Mouse (Mus musculus) embryonic facial prominence, embryonic 11.5 days (tissue): Measurements from ENCODE around the gene Dhx40. TPM values are rescaled to one million over a fixed set of nuclear protein-coding genes. Genes with fewer than 3 reads are reported as not detected.

Experiments used
- ATAC-seq: fragments of 200-750 bp; cut with Nextera tagmentation; replicated peaks from 2 replicates; pipeline ENCODE4 v1.8.0; 2017; ENCODE audit warnings: low read depth; ENCODE audit not compliant: insufficient number of reproducible peaks, low FRiP score, low TSS enrichment
- DNase-seq: peaks from one replicate; pipeline ENCODE4 v3.0.0-alpha.2; 2015; ENCODE audit warnings: low spot score
- H3K27ac ChIP-seq: fragments of 300-500 bp; sonication (generic); replicated peaks from 2 replicates; pipeline ENCODE4 v1.5.1; 2014; ENCODE audit warnings: mild to moderate bottlenecking, low read depth, low read length, control low read depth
- H3K27me3 ChIP-seq: fragments of 300-500 bp; sonication (generic); 2 replicates; pipeline ENCODE4 v1.6.1; 2014; ENCODE audit warnings: mild to moderate bottlenecking, low read length, moderate library complexity, mixed read lengths; ENCODE audit not compliant: control insufficient read depth, insufficient read depth
- H3K36me3 ChIP-seq: fragments of 300-500 bp; sonication (generic); replicated peaks from 2 replicates; pipeline ENCODE4 v1.6.1; 2014; ENCODE audit warnings: low read depth, mild to moderate bottlenecking, low read length, moderate library complexity, mixed read lengths; ENCODE audit not compliant: control insufficient read depth, insufficient read depth
- H3K4me1 ChIP-seq: fragments of 300-500 bp; sonication (generic); 2 replicates; pipeline ENCODE4 v1.6.1; 2014; ENCODE audit warnings: low read length, mixed read lengths; ENCODE audit not compliant: control insufficient read depth, insufficient read depth
- H3K4me2 ChIP-seq: fragments of 300-500 bp; sonication (generic); 2 replicates; pipeline ENCODE4 v1.6.1; 2014; ENCODE audit warnings: low read depth, mild to moderate bottlenecking, control low read depth, low read length, moderate library complexity
- H3K4me3 ChIP-seq: fragments of 300-500 bp; sonication (generic); 2 replicates; pipeline ENCODE4 v1.5.1; 2014; ENCODE audit warnings: low read depth, low read length, control low read depth
- H3K9ac ChIP-seq: fragments of 300-500 bp; sonication (generic); replicated peaks from 2 replicates; pipeline ENCODE4 v1.6.1; 2014; ENCODE audit warnings: mild to moderate bottlenecking, control low read depth, low read length
- H3K9me3 ChIP-seq: fragments of 300-500 bp; sonication (generic); replicated peaks from 2 replicates; pipeline ENCODE4 v1.6.1; 2016; ENCODE audit warnings: mild to moderate bottlenecking, low read length, inconsistent platforms, mixed read lengths; ENCODE audit not compliant: control insufficient read depth
- WGBS: fragments of 180-500 bp; shearing (Covaris S2); extraction: QIAGEN DNeasy Blood & Tissue Kit; methylation state at CpG from one replicate; pipeline ENCODE4 v1.1.7; 2014; 5-methylcytosine and 5-hydroxymethylcytosine counted together
- polyA plus RNA-seq: library from polyadenylated mRNA; unstranded; fragments of >200 nt; fragmentation: Nextera tagmentation; extraction: Ambion mirVana; gene quantifications from 2 replicates; pipeline ENCODE4 v1.2.1, GENCODE M21; 2014

Dhx40 gene
- polyA plus RNA-seq, result 41.8 and 47.0 TPM in 2 replicates

DNA sequence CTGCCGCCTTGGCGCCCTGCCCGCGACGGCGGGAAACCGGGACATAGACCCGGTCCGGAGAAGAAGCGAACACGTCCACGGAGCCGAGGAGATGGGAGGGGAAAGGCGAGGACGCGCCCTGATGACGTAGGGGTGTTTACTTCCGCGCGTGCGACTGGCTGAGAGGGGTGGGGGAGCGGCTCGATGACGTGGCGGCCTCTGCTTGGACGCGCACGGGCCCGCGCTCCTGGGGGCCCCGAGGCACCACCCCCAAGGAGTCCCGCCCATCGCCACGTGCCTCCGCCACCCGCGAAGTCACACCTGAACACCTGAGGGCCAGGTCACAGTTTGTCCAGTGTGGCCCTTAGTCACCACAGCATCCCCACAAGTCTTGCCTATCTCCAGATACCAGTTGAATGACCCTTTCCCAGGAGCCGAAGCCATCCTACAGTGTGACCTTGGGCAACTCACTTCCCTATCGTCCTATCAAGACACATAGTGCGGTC, at the start of gene Dhx40:
TSS of gene Dhx40 (minus strand) at position 242 of the 485 bp plus-strand sequence.
- H3K9ac ChIP-seq, result peak within 1 kb of the TSS; percentile 75
- H3K4me3 ChIP-seq, result peak within 1 kb of the TSS; percentile 87
- no peaks in the 10 kb centered on the region for H3K36me3 ChIP-seq
- no peaks in the 10 kb centered on the region for H3K4me1 ChIP-seq
- peak within 1 kb of the TSS; percentile 43 for H3K4me2 ChIP-seq
- ATAC-seq (peak; percentile 83), DNase-seq (peak; percentile 92)
- 0 out of 2 replicates have a peak within 1 kb of the TSS, but pooled peaks have one; percentile 22 for H3K27ac ChIP-seq
- no peaks in the 10 kb centered on the region for H3K27me3 ChIP-seq
- WGBS, result 5% methylated on average over 39 of the region's 40 CpGs
- H3K9me3 ChIP-seq, result no peaks in the 10 kb centered on the region

DNA sequence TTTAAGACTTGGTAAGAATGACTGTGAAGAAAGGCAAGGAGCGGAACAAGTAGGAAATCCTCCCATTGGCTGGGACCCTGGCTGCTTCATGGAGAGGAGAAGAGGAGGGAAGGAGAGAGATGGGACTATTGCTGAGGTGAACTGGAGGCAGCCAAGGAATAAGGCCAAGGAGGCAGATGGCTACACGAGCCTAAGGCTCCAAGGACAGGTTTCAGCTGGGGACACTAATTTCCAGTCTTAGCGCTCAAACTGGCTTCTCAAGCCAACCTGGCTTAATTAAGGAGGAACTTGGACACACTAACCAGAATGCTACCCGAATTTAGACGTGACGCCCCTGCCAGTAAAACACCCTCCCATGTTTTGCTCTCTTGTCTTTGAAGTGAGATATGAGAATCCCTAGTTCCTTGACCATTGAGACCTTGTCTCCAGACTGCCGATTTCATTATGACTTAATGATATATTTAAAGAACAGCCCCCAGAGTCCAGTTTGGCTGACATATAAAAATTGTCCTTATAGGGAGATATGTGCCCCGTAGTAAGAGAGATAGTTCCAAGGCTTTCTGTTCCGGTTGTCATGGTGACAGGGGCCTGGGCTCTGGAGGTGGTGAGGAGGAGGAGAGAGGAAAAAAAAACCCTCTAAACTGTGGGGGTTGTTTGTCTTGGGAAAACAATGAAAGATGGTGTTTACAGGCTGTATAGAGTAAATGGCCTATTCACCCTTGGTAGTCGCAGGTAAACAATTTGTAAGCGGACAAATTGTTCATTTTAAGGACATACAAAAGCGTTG, 48.3 kb upstream of the Dhx40 start:
- Histone ChIP-seq H3K9me3 (no peaks in the 10 kb centered on the region), H3K27me3 (no peaks in the 10 kb centered on the region), H3K4me1 (no peaks in the 10 kb centered on the region), H3K4me2 (no peak overlapping the region), H3K36me3 (no peaks in the 10 kb centered on the region), H3K27ac (no peak overlapping the region), H3K9ac (no peak overlapping the region), H3K4me3 (no peak overlapping the region)
- DNase-seq, result no peak
- 82% methylated on average over 12 of the region's 12 CpGs for WGBS
- no peak for ATAC-seq

DNA sequence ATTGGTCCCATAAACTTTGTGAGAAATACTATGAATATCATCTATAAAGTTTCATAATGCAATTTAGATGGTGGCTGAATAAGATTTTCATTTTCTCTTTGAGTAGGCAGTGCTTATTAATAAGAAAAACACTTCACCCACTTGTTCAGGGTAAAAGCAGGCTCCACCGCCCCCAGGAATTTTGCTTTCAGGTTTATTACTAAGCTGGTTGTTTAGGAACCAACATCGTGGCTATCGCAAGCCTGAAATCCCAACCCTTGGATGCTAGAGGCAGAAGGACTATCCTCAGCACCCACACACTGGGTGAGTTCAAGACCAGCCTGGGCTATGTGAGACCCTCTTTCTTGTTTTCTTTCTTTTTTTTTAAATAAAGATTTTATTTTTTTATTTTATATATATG, 45.5 kb upstream of the Dhx40 start:
- Histone ChIP-seq H3K27me3 (no peaks in the 10 kb centered on the region), H3K4me1 (no peaks in the 10 kb centered on the region), H3K9me3 (no peaks in the 10 kb centered on the region), H3K4me3 (no peak overlapping the region), H3K36me3 (no peaks in the 10 kb centered on the region), H3K27ac (no peak overlapping the region), H3K4me2 (no peak overlapping the region), H3K9ac (no peak overlapping the region)
- DNase-seq (no peak), ATAC-seq (no peak)
- WGBS, result 76% methylated on average over 3 of the region's 3 CpGs

DNA sequence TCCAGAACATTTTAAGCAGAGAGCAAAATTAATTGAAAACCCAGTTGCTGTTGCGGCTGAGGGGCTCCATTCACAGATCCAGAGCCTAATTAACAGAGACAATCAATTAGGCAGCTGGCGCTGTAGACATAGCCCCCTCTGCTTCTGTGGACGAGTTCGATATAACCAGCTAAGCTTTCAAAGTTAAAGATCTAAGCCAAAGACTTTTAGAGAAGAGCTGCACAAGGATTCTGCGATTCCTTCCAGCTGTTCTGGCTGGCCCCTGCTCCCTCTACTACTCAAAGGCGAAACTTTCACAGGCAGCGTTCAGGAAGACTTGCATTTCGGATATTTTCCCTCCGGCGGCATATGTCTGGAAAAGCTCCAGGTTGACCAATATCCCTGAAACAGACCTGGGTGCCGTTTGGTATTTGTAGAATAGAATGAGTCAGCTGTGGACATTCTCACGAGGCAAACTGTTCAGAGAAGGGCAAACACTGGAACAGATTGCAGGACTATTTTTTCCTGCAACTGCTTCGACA, 45.0 kb upstream of the Dhx40 start:
- no peaks in the 10 kb centered on the region for H3K4me1 ChIP-seq
- no peak for DNase-seq
- H3K9me3 ChIP-seq, result no peaks in the 10 kb centered on the region
- no peaks in the 10 kb centered on the region for H3K27me3 ChIP-seq
- 54% methylated on average over 13 of the region's 13 CpGs for WGBS
- no peak overlapping the region for H3K9ac ChIP-seq
- H3K36me3 ChIP-seq, result no peaks in the 10 kb centered on the region
- no peak overlapping the region for H3K4me3 ChIP-seq
- no peak for ATAC-seq
- H3K4me2 ChIP-seq, result no peak overlapping the region
- no peak overlapping the region for H3K27ac ChIP-seq

DNA sequence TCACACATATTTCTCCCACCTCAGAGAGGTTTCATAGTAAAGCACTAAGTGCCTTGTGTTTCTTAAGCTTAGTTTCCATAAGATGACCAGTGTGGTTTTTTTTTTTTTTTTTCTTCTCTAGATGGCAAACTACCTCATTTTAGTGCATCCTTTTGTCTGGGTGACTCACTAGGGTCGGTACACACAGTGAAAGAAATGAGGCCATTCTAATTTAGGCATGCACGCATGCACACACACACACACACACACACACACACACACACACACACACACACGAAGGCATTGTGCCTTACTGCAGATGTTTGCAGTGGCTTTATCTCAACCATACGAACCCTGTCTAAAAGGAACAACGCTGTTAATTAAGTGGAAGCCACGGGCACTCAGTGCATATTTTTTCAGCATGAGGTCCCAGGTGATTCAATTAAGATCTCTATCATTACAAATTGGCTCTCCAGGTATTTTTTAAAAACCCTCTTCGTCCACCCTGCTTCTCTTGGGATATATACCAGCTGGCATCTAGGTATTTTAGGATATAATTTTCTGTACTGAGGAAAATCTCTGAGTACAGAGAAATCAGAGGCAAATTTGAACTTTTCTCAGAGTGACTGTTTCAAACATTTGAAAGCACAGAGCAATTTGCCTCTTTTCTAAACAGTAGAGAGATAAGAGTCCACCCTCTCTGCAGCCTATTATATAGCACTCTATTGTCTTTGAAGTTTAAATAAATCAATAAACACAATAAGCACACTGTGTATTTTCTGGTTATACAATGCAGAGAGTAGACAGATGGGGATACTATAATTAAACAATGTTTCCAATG, 44.4 kb upstream of the Dhx40 start:
- 44% methylated on average over 7 of the region's 7 CpGs for WGBS
- H3K4me3 ChIP-seq, result no peak overlapping the region

DNA sequence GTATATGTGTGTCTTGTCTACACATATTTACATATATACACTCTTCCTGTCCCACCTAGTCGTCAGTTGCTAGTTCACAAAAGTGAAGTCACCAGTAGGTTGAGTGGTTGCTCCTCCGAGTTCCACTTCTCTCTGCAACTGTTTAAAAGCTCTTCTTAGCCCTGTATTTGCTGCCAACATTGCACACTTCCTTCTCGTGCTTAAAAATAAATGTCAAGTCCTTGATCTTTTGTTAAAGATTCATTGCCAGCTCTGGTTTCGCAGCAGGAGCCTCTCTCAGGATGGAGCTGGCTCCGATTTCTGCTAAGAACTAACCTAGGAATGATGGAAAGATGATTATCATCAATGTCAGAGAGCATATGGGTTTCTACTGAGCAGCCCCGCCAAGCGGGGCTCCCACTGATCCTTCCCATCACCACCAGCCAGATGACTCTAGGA, 43.7 kb upstream of the Dhx40 start:
- DNase-seq, result no peak
- Histone ChIP-seq H3K36me3 (no peaks in the 10 kb centered on the region), H3K9me3 (no peaks in the 10 kb centered on the region), H3K27ac (no peak overlapping the region), H3K27me3 (no peaks in the 10 kb centered on the region), H3K4me1 (no peaks in the 10 kb centered on the region), H3K4me3 (no peak overlapping the region), H3K4me2 (no peak overlapping the region), H3K9ac (no peak overlapping the region)
- WGBS, result 69% methylated on average over 7 of the region's 7 CpGs
- no peak for ATAC-seq

More for the DNA sequence above, 44.4 kb upstream of the Dhx40 start:
- Histone ChIP-seq H3K27ac (no peak overlapping the region), H3K4me1 (no peaks in the 10 kb centered on the region), H3K9ac (no peak overlapping the region), H3K9me3 (no peaks in the 10 kb centered on the region), H3K36me3 (no peaks in the 10 kb centered on the region), H3K27me3 (no peaks in the 10 kb centered on the region), H3K4me2 (no peak overlapping the region)
- DNase-seq, result no peak
- ATAC-seq, result no peak

DNA sequence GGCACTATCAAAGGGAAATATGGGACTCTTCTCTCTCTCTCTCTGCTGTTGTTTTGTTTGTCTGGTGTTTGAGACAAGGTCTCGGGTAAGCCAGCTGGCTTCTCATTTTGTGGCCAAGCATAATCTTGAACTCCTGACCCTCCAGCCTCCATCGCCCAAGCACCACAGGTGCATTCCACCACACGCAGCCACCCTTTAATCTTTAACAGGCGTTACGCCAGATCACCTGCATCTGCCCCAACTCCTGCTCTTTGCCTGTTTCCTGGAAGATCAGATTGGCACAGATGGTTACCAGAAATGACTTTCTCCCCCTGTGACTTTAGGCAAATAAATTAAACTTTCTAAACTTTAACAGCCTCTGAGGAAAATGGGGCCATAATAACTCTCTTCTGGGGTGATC, 36.3 kb upstream of the Dhx40 start:
- no peaks in the 10 kb centered on the region for H3K36me3 ChIP-seq
- 56% methylated on average over 5 of the region's 5 CpGs for WGBS
- no peak overlapping the region for H3K4me2 ChIP-seq

More for the DNA sequence above, 36.3 kb upstream of the Dhx40 start:
- H3K27ac ChIP-seq, result no peak overlapping the region
- H3K4me3 ChIP-seq, result no peak overlapping the region
- H3K9ac ChIP-seq, result no peak overlapping the region
- ATAC-seq (no peak), DNase-seq (no peak)
- no peaks in the 10 kb centered on the region for H3K4me1 ChIP-seq
- H3K27me3 ChIP-seq, result no peaks in the 10 kb centered on the region
- no peaks in the 10 kb centered on the region for H3K9me3 ChIP-seq
